Mouse (Mus musculus) ES-E14 (cell line): ENCODE measurements around the gene Lrriq4. TPM values are rescaled to one million over a fixed set of nuclear protein-coding genes. Genes with fewer than 3 reads are reported as not detected.

ENCODE experiments used
- DNase-seq: peaks from one replicate; pipeline ENCODE4 v3.0.0-alpha.2; 2013; ENCODE audit warnings: low read depth, low spot score
- H3K27ac ChIP-seq: 2 replicates; pipeline ENCODE4 v1.5.1; 2012; ENCODE audit warnings: low read depth, mild to moderate bottlenecking, low read length, moderate library complexity, mixed read lengths; ENCODE audit not compliant: poor library complexity, insufficient read depth, severe bottlenecking
- H3K36me3 ChIP-seq: 2 replicates; pipeline ENCODE4 v1.6.1; 2012; ENCODE audit warnings: mild to moderate bottlenecking, low read length, moderate library complexity, mixed read lengths; ENCODE audit not compliant: control insufficient read depth, poor library complexity, insufficient read depth, severe bottlenecking
- H3K4me1 ChIP-seq, 2 experiments: fragments of 150-350 bp in 1 of 2; sonication (generic) in 1 of 2; 2 replicates each; pipeline ENCODE4 v1.6.1; 2012; ENCODE audit warnings: low read length in 2 of 2, mild to moderate bottlenecking in 1 of 2, mixed read lengths in 1 of 2; ENCODE audit not compliant: control insufficient read depth in 2 of 2, insufficient read depth in 2 of 2, poor library complexity in 1 of 2
- H3K4me3 ChIP-seq, 2 experiments: fragments of 150-350 bp in 1 of 2; sonication (generic) in 1 of 2; 2 replicates each; pipeline ENCODE4 v1.5.1; 2012; ENCODE audit warnings: low read length in 2 of 2, low read depth in 1 of 2, mild to moderate bottlenecking in 1 of 2, mixed read lengths in 1 of 2; ENCODE audit not compliant: insufficient read depth in 1 of 2, poor library complexity in 1 of 2, severe bottlenecking in 1 of 2
- H3K9ac ChIP-seq: 2 replicates; pipeline ENCODE4 v1.6.1; 2012; ENCODE audit warnings: low read depth, mild to moderate bottlenecking, low read length, mixed read lengths; ENCODE audit not compliant: poor library complexity, insufficient read depth, severe bottlenecking
- H3K9me3 ChIP-seq: fragments of 150-350 bp; sonication (generic); 2 replicates; pipeline ENCODE4 v1.6.1; 2012; ENCODE audit warnings: low read depth, mild to moderate bottlenecking, low read length; ENCODE audit not compliant: control insufficient read depth, insufficient read depth
- CHD2 ChIP-seq: IDR thresholded peaks from 2 replicates; pipeline ENCODE4 v1.6.1; 2014; ENCODE audit warnings: mild to moderate bottlenecking, low read depth, low read length, inconsistent platforms
- HCFC1 ChIP-seq: IDR thresholded peaks from 2 replicates; pipeline ENCODE4 v1.6.1; 2012; ENCODE audit warnings: low read length, inconsistent platforms, borderline replicate concordance; ENCODE audit not compliant: insufficient read depth
- MAFK ChIP-seq: IDR thresholded peaks from 2 replicates; pipeline ENCODE4 v1.6.1; 2014; ENCODE audit warnings: mild to moderate bottlenecking, low read depth, low read length, inconsistent platforms; ENCODE audit not compliant: insufficient read depth
- ZC3H11A ChIP-seq: IDR thresholded peaks from 2 replicates; pipeline ENCODE4 v1.6.1; 2012; ENCODE audit warnings: low read depth, mild to moderate bottlenecking, inconsistent platforms, low read length, borderline replicate concordance
- ZNF384 ChIP-seq: IDR thresholded peaks from 2 replicates; pipeline ENCODE4 v1.6.1; 2012; ENCODE audit warnings: low read depth, low read length, inconsistent platforms
- in situ Hi-C, 2 experiments: fragments of 600-800 bp; cut with MboI; formaldehyde crosslinking; loops; one replicate each; pipeline ENCODE4 v1.15.1; 2025; ENCODE audit warnings: low sequenced_read_pairs in 2 of 2, inconsistent platforms in 1 of 2; ENCODE audit not compliant: unreplicated experiment in 2 of 2
- total RNA-seq: library from RNA; depleted of rRNA; stranded (reverse); fragments of 300-350 nt; gene quantifications from 2 replicates; pipeline ENCODE4 v1.2.3, GENCODE M21; 2012

Gene Lrriq4
- total RNA-seq, 1 experiment: 1.9 TPM

DNA sequence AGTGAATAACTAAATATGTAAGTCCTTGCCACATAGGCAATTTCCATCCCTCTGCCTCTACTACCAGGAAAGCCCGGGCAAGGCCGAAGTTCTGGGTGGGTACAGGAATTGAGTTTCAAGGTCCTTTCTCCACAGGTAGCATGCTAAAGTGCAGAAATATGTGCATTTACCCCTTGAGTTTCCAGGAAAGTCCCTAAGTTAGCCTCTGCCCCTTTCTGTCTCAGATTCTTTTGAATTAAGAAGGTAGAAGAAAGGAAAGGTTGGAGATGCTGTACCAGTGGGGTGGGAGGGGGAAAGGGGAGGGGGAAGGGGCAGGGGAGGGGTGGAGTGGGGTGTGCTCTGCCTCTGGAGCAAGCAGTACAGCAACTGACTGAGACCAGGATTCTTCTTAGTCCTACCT is 4.2 kb downstream of the Lrriq4 start:
- DNase-seq: peak; percentile 19
- in situ Hi-C loops: no loop called here
- peak overlapping the region; percentile 78; the same call in 1 of the 2 replicates for H3K27ac ChIP-seq
- no peaks in the 10 kb centered on the region for H3K9me3 ChIP-seq
- H3K4me3 ChIP-seq: peak overlapping the region; percentile 23 to 50
- H3K9ac ChIP-seq: no peak overlapping the region
- H3K36me3 ChIP-seq: peaks cover 5% of the 10 kb centered on the region; the same call in 1 of the 2 replicates
- TF ChIP-seq HCFC1 (no peak), CHD2 (no peak), ZNF384 (no peak), MAFK (no peak), ZC3H11A (no peak)
- peaks cover 0 to 16% of the 10 kb centered on the region in 2 experiments; a peak in 3 of 4 replicates for H3K4me1 ChIP-seq

GRCm38 (mm10) chr3:30650062-30650841 is 5.9 kb downstream of the Lrriq4 start:
- Histone ChIP-seq H3K9me3 (no peaks in the 10 kb centered on the region), H3K36me3 (no peaks in the 10 kb centered on the region; the same call in 1 of the 2 replicates), H3K9ac (peak overlapping the region; percentile 1), H3K4me3 (peak overlapping the region; percentile 56 to 79), H3K4me1 (peaks cover 0 to 16% of the 10 kb centered on the region in 2 experiments; a peak in 3 of 4 replicates), H3K27ac (no peak overlapping the region)
- TF ChIP-seq MAFK (no peak), CHD2 (no peak), ZC3H11A (no peak), HCFC1 (no peak), ZNF384 (no peak)
- in situ Hi-C loops: no loop called here
- DNase-seq: peak; percentile 17

- H3K9me3 ChIP-seq: no peaks in the 10 kb centered on the region
- no peak for DNase-seq
- TF ChIP-seq HCFC1 (no peak), ZNF384 (no peak), ZC3H11A (no peak), CHD2 (no peak), MAFK (no peak)
- H3K4me1 ChIP-seq: peaks cover 7 to 8% of the 10 kb centered on the region in 2 experiments; a peak in 3 of 4 replicates
- in situ Hi-C loops: no loop called here
- no peak overlapping the region for H3K4me3 ChIP-seq
- H3K27ac ChIP-seq: no peak overlapping the region
- no peaks in the 10 kb centered on the region; the same call in 1 of the 2 replicates for H3K36me3 ChIP-seq
- no peak overlapping the region for H3K9ac ChIP-seq
These were observed 11.6 kb downstream of the Lrriq4 start for GRCm38 (mm10) chr3:30655937-30656336.

- in situ Hi-C loops: no loop called here
- DNase-seq: no peak
- Histone ChIP-seq H3K9ac (no peak overlapping the region), H3K9me3 (no peaks in the 10 kb centered on the region), H3K36me3 (no peaks in the 10 kb centered on the region; the same call in 1 of the 2 replicates), H3K4me3 (0 out of 4 replicates have a peak overlapping the region, but pooled peaks of 1 of the 2 experiments have one; percentile 12), H3K4me1 (peaks cover 2 to 7% of the 10 kb centered on the region in 2 experiments; a peak in 3 of 4 replicates), H3K27ac (peak overlapping the region; percentile 59; the same call in 1 of the 2 replicates)
- no peak for TF ChIP-seq MAFK
- TF ChIP-seq ZNF384: no peak
- TF ChIP-seq HCFC1: no peak; the same call in 1 of the 2 replicates
- no peak for TF ChIP-seq ZC3H11A
- TF ChIP-seq CHD2: no peak
These were observed 14.2 kb downstream of the Lrriq4 start for GRCm38 (mm10) chr3:30658486-30658885.
